Mouse (Mus musculus) embryonic fibroblast, embryonic 13.5 days (primary cell): Measurements from ENCODE around the gene 2010003K11Rik. TPM values are rescaled to one million over a fixed set of nuclear protein-coding genes. Genes with fewer than 3 reads are reported as not detected.

Source experiments
- H3K27ac ChIP-seq: 2 replicates; pipeline ENCODE4 v1.5.1; 2012; ENCODE audit warnings: low read length, control low read depth, inconsistent platforms; ENCODE audit not compliant: insufficient read depth
- H3K4me1 ChIP-seq: 2 replicates; pipeline ENCODE4 v1.6.1; 2011; ENCODE audit warnings: low read length; ENCODE audit not compliant: control insufficient read depth, insufficient read depth
- H3K4me3 ChIP-seq: 2 replicates; pipeline ENCODE4 v1.5.1; 2011; ENCODE audit warnings: mild to moderate bottlenecking, control low read depth, low read length; ENCODE audit not compliant: insufficient read depth
- CTCF ChIP-seq: IDR thresholded peaks from 2 replicates; pipeline ENCODE4 v1.5.1; 2011; ENCODE audit warnings: mild to moderate bottlenecking, control low read depth, low read length, moderate library complexity, borderline replicate concordance; ENCODE audit not compliant: insufficient read depth
- POLR2A ChIP-seq: IDR thresholded peaks from 2 replicates; pipeline ENCODE4 v1.6.1; 2011; ENCODE audit warnings: low read depth, mild to moderate bottlenecking, control low read depth, low read length, moderate library complexity
- polyA plus RNA-seq: library from polyadenylated mRNA; stranded (reverse); fragments of >200 nt; gene quantifications from 2 replicates; pipeline ENCODE4 v1.2.4, GENCODE M21; 2011; ENCODE audit warnings: low read depth; ENCODE audit not compliant: missing spikeins, insufficient read length

2010003K11Rik gene
- polyA plus RNA-seq, 1 experiment: not detected

GRCm38 (mm10) chr19:4447445-4447844 is 50.9 kb downstream of the 2010003K11Rik start:
- H3K4me3 ChIP-seq: no peak overlapping the region

More at GRCm38 (mm10) chr19:4447445-4447844, 50.9 kb downstream of the 2010003K11Rik start:
- no peak overlapping the region for H3K27ac ChIP-seq
- TF ChIP-seq POLR2A: no peak
- no peak for TF ChIP-seq CTCF
- H3K4me1 ChIP-seq: no peaks in the 10 kb centered on the region

Other genes with a start within 250 kb of the 2010003K11Rik start
- gene Ssh3, start 229.4 kb downstream of the 2010003K11Rik start, polyA plus RNA-seq: 14.0 and 22.5 TPM in 2 replicates
- 5.7 and 7.3 TPM in 2 replicates for gene Ankrd13d, start 215.4 kb downstream of the 2010003K11Rik start, polyA plus RNA-seq
- gene Grk2, start 192.4 kb downstream of the 2010003K11Rik start, polyA plus RNA-seq: 40.5 and 41.6 TPM in 2 replicates
- gene Kdm2a, start 100.3 kb downstream of the 2010003K11Rik start, polyA plus RNA-seq: 78.1 and 90.4 TPM in 2 replicates
- gene Rhod, start 59.2 kb downstream of the 2010003K11Rik start, polyA plus RNA-seq: 24.1 and 29.2 TPM in 2 replicates
- 1.4 and 1.9 TPM in 2 replicates for gene Syt12, start 21.1 kb downstream of the 2010003K11Rik start, polyA plus RNA-seq
- gene Pcx, start 11.9 kb upstream of the 2010003K11Rik start, polyA plus RNA-seq: 16.4 and 17.3 TPM in 2 replicates
- 20.2 and 20.3 TPM in 2 replicates for gene Lrfn4, start 117.1 kb upstream of the 2010003K11Rik start, polyA plus RNA-seq
- 24.9 and 27.5 TPM in 2 replicates for gene Rce1, start 127.1 kb upstream of the 2010003K11Rik start, polyA plus RNA-seq
- gene Gm960, start 200.1 kb upstream of the 2010003K11Rik start, polyA plus RNA-seq: 0.50 TPM in 1 of 2 replicates, not detected in the other
- gene Sptbn2, start 212.6 kb upstream of the 2010003K11Rik start, polyA plus RNA-seq: not detected in 2 replicates